Mouse (Mus musculus) hindbrain, postnatal 0 days (tissue): ENCODE data around the gene Ccnl2. TPM values are rescaled to one million over a fixed set of nuclear protein-coding genes. Genes with fewer than 3 reads are reported as not detected.

Source experiments
- ATAC-seq: fragments of 200-750 bp; cut with Nextera tagmentation; 2 replicates; pipeline ENCODE4 v1.8.0; 2017; ENCODE audit warnings: mild to moderate bottlenecking, moderate TSS enrichment, moderate library complexity
- DNase-seq: peaks from one replicate; pipeline ENCODE4 v3.0.0-alpha.2; 2015; ENCODE audit warnings: low spot score
- H3K27ac ChIP-seq: fragments of 300-500 bp; sonication (generic); 2 replicates; pipeline ENCODE4 v1.5.1; 2014; ENCODE audit warnings: mild to moderate bottlenecking
- H3K27me3 ChIP-seq: fragments of 300-500 bp; sonication (generic); 2 replicates; pipeline ENCODE4 v1.6.1; 2014; ENCODE audit warnings: low read length, mixed read lengths; ENCODE audit not compliant: insufficient read depth
- H3K36me3 ChIP-seq: fragments of 300-500 bp; sonication (generic); 2 replicates; pipeline ENCODE4 v1.6.1; 2014; ENCODE audit warnings: low read length, mixed read lengths; ENCODE audit not compliant: insufficient read depth
- H3K4me1 ChIP-seq: fragments of 300-500 bp; sonication (generic); 2 replicates; pipeline ENCODE4 v1.6.1; 2014; ENCODE audit warnings: antibody characterized with exemption, low read length, mixed read lengths; ENCODE audit not compliant: insufficient read depth
- H3K4me2 ChIP-seq: fragments of 300-500 bp; sonication (generic); 2 replicates; pipeline ENCODE4 v1.6.1; 2014; ENCODE audit warnings: low read depth, mild to moderate bottlenecking, low read length, moderate library complexity, mixed read lengths
- H3K4me3 ChIP-seq: fragments of 300-500 bp; sonication (generic); 2 replicates; pipeline ENCODE4 v1.5.1; 2014; ENCODE audit warnings: low read length
- H3K9ac ChIP-seq: fragments of 300-500 bp; sonication (generic); replicated peaks from 2 replicates; pipeline ENCODE4 v1.6.1; 2014; ENCODE audit warnings: mild to moderate bottlenecking, low read length, moderate library complexity, mixed read lengths
- H3K9me3 ChIP-seq: fragments of 300-500 bp; sonication (generic); 2 replicates; pipeline ENCODE4 v1.6.1; 2016; ENCODE audit warnings: low read length, mixed read lengths
- CTCF ChIP-seq: IDR thresholded peaks from 2 replicates; pipeline ENCODE4 v1.5.1; 2016; ENCODE audit warnings: antibody characterized with exemption, control low read depth, low read depth
- WGBS: fragments of 180-500 bp; shearing (Covaris S2); extraction: QIAGEN DNeasy Blood & Tissue Kit; methylation state at CpG from one replicate; pipeline ENCODE4 v1.1.7; 2014; 5-methylcytosine and 5-hydroxymethylcytosine counted together
- polyA plus RNA-seq: library from polyadenylated mRNA; unstranded; fragments of >200 nt; fragmentation: Nextera tagmentation; extraction: Ambion mirVana; gene quantifications from 2 replicates; pipeline ENCODE4 v1.2.1, GENCODE M21; 2015
- total RNA-seq: library from RNA; depleted of rRNA; stranded (reverse); fragments of >200 nt; gene quantifications from 2 replicates; pipeline ENCODE4 v1.2.3, GENCODE M21; 2014

Gene Ccnl2
- total and polyA plus RNA-seq, 2 experiments from 2014 or later = 80.2 to 82.6 TPM

- Histone ChIP-seq H3K4me3 (no peak within 1 kb of the TSS), H3K4me1 (no peaks in the 10 kb centered on the region; the same call in 1 of the 2 replicates), H3K27ac (no peak within 1 kb of the TSS), H3K9me3 (no peaks in the 10 kb centered on the region), H3K27me3 (no peaks in the 10 kb centered on the region), H3K36me3 (no peaks in the 10 kb centered on the region), H3K4me2 (no peak within 1 kb of the TSS), H3K9ac (no peak within 1 kb of the TSS)
- TF ChIP-seq CTCF = no peak
- 63% methylated on average over 3 of the region's 3 CpGs for WGBS
- no peak for DNase-seq
- ATAC-seq = no peak
These were observed 22.2 kb upstream of the Ccnl2 start, which contains the start of gene Ankrd65 for GRCm38 (mm10) chr4:155790021-155790489. Gene Ankrd65, plus strand, starts transcription at chr4:155790439.

GRCm38 (mm10) chr4:155790650-155791161 lies 21.6 kb upstream of the Ccnl2 start:
- Histone ChIP-seq H3K27me3 (no peaks in the 10 kb centered on the region), H3K4me2 (no peak overlapping the region), H3K4me1 (no peaks in the 10 kb centered on the region), H3K4me3 (no peak overlapping the region), H3K27ac (no peak overlapping the region), H3K36me3 (no peaks in the 10 kb centered on the region), H3K9me3 (no peaks in the 10 kb centered on the region), H3K9ac (no peak overlapping the region)
- TF ChIP-seq CTCF = no peak
- DNase-seq = no peak
- no peak for ATAC-seq
- 70% methylated on average over 3 of the region's 3 CpGs for WGBS

- Histone ChIP-seq H3K27ac (no peak overlapping the region), H3K4me1 (no peaks in the 10 kb centered on the region), H3K4me2 (no peak overlapping the region), H3K9me3 (no peaks in the 10 kb centered on the region), H3K27me3 (no peaks in the 10 kb centered on the region), H3K9ac (no peak overlapping the region), H3K4me3 (no peak overlapping the region), H3K36me3 (no peaks in the 10 kb centered on the region)
- no peak for ATAC-seq
- WGBS = 78% methylated on average over 24 of the region's 24 CpGs
- no peak for DNase-seq
- TF ChIP-seq CTCF = no peak
These were observed 20.9 kb upstream of the Ccnl2 start for GRCm38 (mm10) chr4:155791240-155791933.

GRCm38 (mm10) chr4:155793730-155794129 lies 18.6 kb upstream of the Ccnl2 start:
- Histone ChIP-seq H3K4me1 (no peaks in the 10 kb centered on the region), H3K4me3 (no peak overlapping the region), H3K27me3 (no peaks in the 10 kb centered on the region), H3K9me3 (no peaks in the 10 kb centered on the region), H3K9ac (no peak overlapping the region), H3K4me2 (no peak overlapping the region), H3K27ac (no peak overlapping the region), H3K36me3 (no peaks in the 10 kb centered on the region)
- no peak for TF ChIP-seq CTCF
- no peak for ATAC-seq
- 75% methylated on average over 2 of the region's 2 CpGs for WGBS
- DNase-seq = no peak

- no peaks in the 10 kb centered on the region for H3K9me3 ChIP-seq
- no peak for TF ChIP-seq CTCF
- H3K4me3 ChIP-seq = no peak overlapping the region
- no peak overlapping the region for H3K9ac ChIP-seq
- H3K36me3 ChIP-seq = no peaks in the 10 kb centered on the region
- WGBS = 86% methylated on average over 1 of the region's 1 CpGs
- H3K27me3 ChIP-seq = no peaks in the 10 kb centered on the region
- H3K4me2 ChIP-seq = no peak overlapping the region
- ATAC-seq (no peak), DNase-seq (no peak)
- peaks cover 7% of the 10 kb centered on the region; the same call in 1 of the 2 replicates for H3K4me1 ChIP-seq
- H3K27ac ChIP-seq = no peak overlapping the region
These were observed 10.2 kb upstream of the Ccnl2 start for GRCm38 (mm10) chr4:155802075-155802474.

DNA sequence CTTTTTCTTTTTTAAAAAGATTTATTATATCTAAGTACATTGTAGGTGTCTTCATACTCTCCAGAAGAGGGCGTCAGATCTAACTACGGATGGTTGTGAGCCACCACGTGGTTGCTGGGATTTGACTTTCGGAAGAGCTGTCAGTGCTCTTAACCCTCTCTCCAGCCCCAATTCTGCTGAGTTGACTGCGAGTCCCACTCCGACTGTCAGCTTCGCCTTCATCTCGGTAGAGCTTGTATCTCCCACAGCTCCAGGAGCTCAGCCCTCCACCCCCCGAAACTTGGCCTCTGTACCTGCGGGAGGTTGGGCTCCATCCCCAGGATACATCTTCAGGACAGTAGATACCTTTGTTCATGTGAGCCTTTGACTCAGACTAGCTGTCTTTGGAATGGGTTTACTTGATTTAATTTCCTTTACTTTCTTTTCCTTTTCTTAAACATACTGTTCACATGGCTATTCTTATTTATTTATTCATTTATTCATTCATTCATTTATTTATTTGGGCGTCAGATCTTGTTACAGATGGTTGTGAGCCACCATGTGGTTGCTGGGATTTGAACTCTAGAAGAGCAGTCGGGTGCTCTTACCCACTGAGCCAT lies 9.4 kb upstream of the Ccnl2 start, which contains the start of gene Mrpl20:
Mrpl20 (plus strand) TSS at position 138 of the 599 bp plus-strand sequence.
- Histone ChIP-seq H3K4me3 (peak within 1 kb of the TSS; percentile 89), H3K27ac (peak within 1 kb of the TSS; percentile 71; the same call in 1 of the 2 replicates), H3K36me3 (peaks cover 7% of the 10 kb centered on the region), H3K9ac (peak within 1 kb of the TSS; percentile 77), H3K9me3 (no peaks in the 10 kb centered on the region), H3K4me2 (peak within 1 kb of the TSS; percentile 64), H3K4me1 (peaks cover 7% of the 10 kb centered on the region; the same call in 1 of the 2 replicates), H3K27me3 (no peaks in the 10 kb centered on the region)
- peak; percentile 44 for DNase-seq
- peak; percentile 22 for ATAC-seq
- WGBS = 8% methylated on average over 12 of the region's 12 CpGs
- TF ChIP-seq CTCF = no peak
